Mouse (Mus musculus) megakaryocyte, embryonic 14.5 days (primary cell): ENCODE results near the gene Arpc5l. TPM values are rescaled to one million over a fixed set of nuclear protein-coding genes. Genes with fewer than 3 reads are reported as not detected.
"Not testable (repeated sequence)": the region's sequence is repeated elsewhere in the genome, so short reads cannot be mapped to it uniquely, and the experiment has no call there.

Experiments
- H3K27me3 ChIP-seq: replicated peaks from 2 replicates; pipeline ENCODE3; 2012; ENCODE audit warnings: inconsistent platforms
- H3K36me3 ChIP-seq: replicated peaks from 2 replicates; pipeline ENCODE3; 2012; ENCODE audit warnings: low read length, inconsistent platforms, mixed read lengths
- H3K4me1 ChIP-seq: 2 replicates; pipeline ENCODE4 v1.6.1; 2012; ENCODE audit warnings: inconsistent platforms
- H3K4me3 ChIP-seq: replicated peaks from 2 replicates; pipeline ENCODE3; 2012; ENCODE audit warnings: moderate library complexity, mild to moderate bottlenecking, inconsistent platforms
- H3K9me3 ChIP-seq: 2 replicates; pipeline ENCODE4 v1.6.1; 2012; ENCODE audit warnings: inconsistent platforms
- FLI1 ChIP-seq: IDR thresholded peaks from 2 replicates; pipeline ENCODE4 v1.6.1; 2012; ENCODE audit warnings: low read length, inconsistent platforms, mixed read lengths
- GATA1 ChIP-seq: IDR thresholded peaks from 3 replicates; pipeline ENCODE4 v1.6.1; 2012; ENCODE audit warnings: mixed read lengths, low read length, inconsistent platforms, borderline replicate concordance
- polyA plus RNA-seq: library from polyadenylated mRNA; stranded (reverse); fragments of >175 nt; gene quantifications from 2 replicates; pipeline ENCODE4 v1.2.3, GENCODE M21; 2012; ENCODE audit warnings: low replicate concordance; ENCODE audit not compliant: insufficient read depth

Arpc5l gene
- polyA plus RNA-seq, 1 experiment, result 83.7 TPM

GRCm38 (mm10) chr2:39006149-39006730, 1.1 kb downstream of the Arpc5l start:
- TF ChIP-seq GATA1 (no peak), FLI1 (no peak)

DNA sequence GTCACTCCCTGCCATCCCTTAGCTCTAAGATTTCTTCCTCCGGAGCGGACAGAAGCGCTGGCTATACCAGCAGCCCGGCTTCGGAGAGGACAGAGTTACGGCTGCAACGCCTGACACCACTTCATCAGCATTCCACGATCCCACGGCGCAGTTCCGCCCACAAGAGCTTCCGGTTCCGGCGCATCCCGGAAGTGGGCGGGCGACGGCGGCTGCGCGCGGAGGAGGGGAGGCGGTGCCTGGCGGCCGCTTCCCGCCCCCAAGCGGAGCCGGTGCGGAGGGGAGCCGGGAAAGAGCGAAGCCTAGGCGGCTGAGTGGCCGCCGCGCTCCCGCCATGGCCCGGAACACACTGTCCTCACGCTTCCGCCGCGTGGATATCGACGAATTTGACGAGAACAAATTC, 2.7 kb downstream of the Arpc5l start:
- H3K36me3 ChIP-seq, result peaks cover 39% of the 10 kb centered on the region
- no peak for TF ChIP-seq GATA1
- peak; percentile 99 for TF ChIP-seq FLI1
- H3K27me3 ChIP-seq, result no peaks in the 10 kb centered on the region
- H3K4me3 ChIP-seq, result peak overlapping the region; percentile 97
- H3K4me1 ChIP-seq, result peaks cover 77% of the 10 kb centered on the region
- H3K9me3 ChIP-seq, result no peaks in the 10 kb centered on the region

More at GRCm38 (mm10) chr2:39006149-39006730, 1.1 kb downstream of the Arpc5l start:
- peak overlapping the region; percentile 93 for H3K4me3 ChIP-seq
- H3K4me1 ChIP-seq, result peaks cover 73% of the 10 kb centered on the region
- H3K36me3 ChIP-seq, result peaks cover 39% of the 10 kb centered on the region
- no peaks in the 10 kb centered on the region for H3K27me3 ChIP-seq
- H3K9me3 ChIP-seq, result no peaks in the 10 kb centered on the region

DNA sequence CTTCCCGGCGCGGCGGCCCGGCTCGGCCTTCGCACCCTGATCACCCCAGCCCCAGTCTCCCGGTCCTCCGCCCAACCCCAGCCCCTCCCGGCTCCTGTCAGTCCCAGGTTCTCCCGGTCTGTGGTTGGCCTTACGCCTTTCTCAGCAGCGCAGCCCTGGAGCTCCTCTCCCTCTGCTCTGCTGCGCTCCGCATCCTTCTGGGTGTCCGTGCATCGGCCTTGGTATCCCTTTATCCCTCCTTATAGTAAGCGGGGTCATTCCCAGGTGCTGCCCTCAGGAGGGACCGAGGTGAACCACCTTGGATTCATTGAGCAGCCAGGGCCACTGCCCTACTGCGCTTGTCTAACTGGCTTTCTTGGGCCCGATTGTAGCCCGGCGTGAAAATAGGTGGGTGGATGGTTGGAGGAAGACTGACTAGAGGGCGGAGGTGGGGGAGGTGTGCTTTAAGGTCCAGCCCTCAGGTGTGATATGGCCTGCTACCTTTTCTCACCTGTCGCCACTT, 3.3 kb downstream of the Arpc5l start:
- Histone ChIP-seq H3K4me3 (peak overlapping the region; percentile 97), H3K9me3 (no peaks in the 10 kb centered on the region), H3K36me3 (peaks cover 39% of the 10 kb centered on the region), H3K27me3 (no peaks in the 10 kb centered on the region), H3K4me1 (peaks cover 76% of the 10 kb centered on the region)
- TF ChIP-seq GATA1 (no peak), FLI1 (no peak)

- H3K36me3 ChIP-seq, result peaks cover 39% of the 10 kb centered on the region
- H3K27me3 ChIP-seq, result no peaks in the 10 kb centered on the region
- peak overlapping the region; percentile 97 for H3K4me3 ChIP-seq
- H3K9me3 ChIP-seq, result no peaks in the 10 kb centered on the region
- TF ChIP-seq GATA1 (no peak), FLI1 (no peak)
- peaks cover 70% of the 10 kb centered on the region for H3K4me1 ChIP-seq
These were observed 3.8 kb downstream of the Arpc5l start for GRCm38 (mm10) chr2:39008954-39009365.

- not testable (repeated sequence) for H3K4me3 ChIP-seq, H3K27me3 ChIP-seq, H3K9me3 ChIP-seq
- H3K4me1 ChIP-seq, result peaks cover 65% of the 10 kb centered on the region
- H3K36me3 ChIP-seq, result peaks cover 50% of the 10 kb centered on the region
These were observed 5.0 kb downstream of the Arpc5l start for GRCm38 (mm10) chr2:39010144-39010543.

DNA sequence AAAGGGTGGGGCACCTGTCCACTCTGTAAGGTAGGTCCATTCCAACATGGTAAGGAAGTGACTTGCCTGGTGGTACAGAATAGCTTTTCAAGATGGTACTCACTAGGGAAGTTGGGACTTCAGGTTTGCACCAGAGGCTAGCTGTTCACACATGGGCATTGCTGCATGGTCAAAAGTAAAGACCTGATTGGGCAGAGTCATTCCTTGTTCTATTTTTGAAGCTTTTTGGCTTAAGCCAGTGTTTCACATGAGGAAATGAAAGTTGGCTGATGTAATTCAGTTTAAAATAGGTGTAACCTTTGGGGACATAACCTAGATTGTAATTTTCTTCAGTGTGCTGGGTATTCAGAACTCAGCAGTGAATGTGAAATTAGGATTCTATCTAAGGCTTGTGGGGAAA, 6.1 kb downstream of the Arpc5l start:
- Histone ChIP-seq H3K36me3 (peaks cover 61% of the 10 kb centered on the region), H3K4me1 (peaks cover 58% of the 10 kb centered on the region), H3K27me3 (no peaks in the 10 kb centered on the region), H3K9me3 (no peaks in the 10 kb centered on the region), H3K4me3 (no peak overlapping the region)
- no peak for TF ChIP-seq GATA1
- TF ChIP-seq FLI1, result no peak

GRCm38 (mm10) chr2:39011971-39012370, 6.8 kb downstream of the Arpc5l start:
- no peaks in the 10 kb centered on the region for H3K9me3 ChIP-seq
- TF ChIP-seq GATA1, result no peak
- no peak for TF ChIP-seq FLI1
- H3K27me3 ChIP-seq, result no peaks in the 10 kb centered on the region
- H3K4me1 ChIP-seq, result peaks cover 51% of the 10 kb centered on the region
- no peak overlapping the region for H3K4me3 ChIP-seq
- peaks cover 68% of the 10 kb centered on the region for H3K36me3 ChIP-seq

- H3K4me1 ChIP-seq, result peaks cover 48% of the 10 kb centered on the region
- H3K9me3 ChIP-seq, result no peaks in the 10 kb centered on the region
- no peaks in the 10 kb centered on the region for H3K27me3 ChIP-seq
- H3K36me3 ChIP-seq, result peaks cover 77% of the 10 kb centered on the region
- no peak for TF ChIP-seq GATA1
- TF ChIP-seq FLI1, result no peak
- peak overlapping the region; percentile 9 for H3K4me3 ChIP-seq
These were observed 7.7 kb downstream of the Arpc5l start for GRCm38 (mm10) chr2:39012768-39013279.

DNA sequence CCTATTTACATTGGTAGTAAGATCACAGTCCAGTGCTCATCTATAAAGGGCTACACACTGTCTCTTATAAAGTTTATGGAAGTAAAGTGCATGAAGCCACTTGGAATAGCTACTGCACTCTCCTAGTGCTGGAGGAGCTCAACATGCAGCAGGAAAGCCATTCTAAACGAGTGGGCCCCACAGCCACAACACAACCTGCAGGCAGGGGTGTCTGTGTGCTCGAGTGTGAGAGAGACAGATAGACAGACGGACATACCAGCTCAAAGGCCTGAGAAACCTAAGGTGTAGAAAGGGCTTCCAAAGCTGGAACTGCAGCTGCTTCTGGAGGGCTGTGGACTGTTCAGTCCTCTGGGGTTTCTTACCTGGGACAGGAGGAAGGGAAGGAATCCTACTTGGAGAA, 11.4 kb downstream of the Arpc5l start:
- Histone ChIP-seq H3K9me3 (no peaks in the 10 kb centered on the region), H3K27me3 (no peaks in the 10 kb centered on the region), H3K4me3 (no peak overlapping the region), H3K4me1 (peaks cover 16% of the 10 kb centered on the region), H3K36me3 (peaks cover 96% of the 10 kb centered on the region)
- TF ChIP-seq GATA1, result no peak
- TF ChIP-seq FLI1, result no peak

DNA sequence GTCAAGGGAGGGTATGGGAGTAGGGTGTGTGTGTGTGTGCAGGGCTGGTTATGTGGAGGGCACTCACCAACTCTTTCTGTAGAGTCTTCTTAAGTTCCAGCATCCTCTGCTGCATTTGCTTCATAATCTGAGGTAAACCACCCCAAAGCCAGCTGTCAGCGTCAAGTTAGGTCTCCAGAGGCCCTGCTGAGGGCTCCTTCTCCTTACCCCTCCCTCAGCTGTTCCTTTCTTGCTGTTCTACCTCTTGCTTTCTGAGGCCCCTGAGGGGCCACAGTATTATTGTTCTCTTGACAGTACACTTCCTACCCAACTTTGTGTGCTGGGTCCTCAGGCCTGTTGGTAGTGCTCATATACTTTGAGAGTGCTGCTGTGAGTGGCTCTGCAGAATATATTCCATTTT, 14.9 kb downstream of the Arpc5l start:
- H3K4me3 ChIP-seq, result no peak overlapping the region
- H3K9me3 ChIP-seq, result no peaks in the 10 kb centered on the region
- no peaks in the 10 kb centered on the region for H3K4me1 ChIP-seq
- TF ChIP-seq FLI1, result no peak
- TF ChIP-seq GATA1, result no peak
- H3K27me3 ChIP-seq, result no peaks in the 10 kb centered on the region
- H3K36me3 ChIP-seq, result peaks cover 93% of the 10 kb centered on the region

- H3K4me3 ChIP-seq, result no peak overlapping the region
- H3K27me3 ChIP-seq, result no peaks in the 10 kb centered on the region
- TF ChIP-seq GATA1, result no peak
- TF ChIP-seq FLI1, result no peak
- peaks cover 38% of the 10 kb centered on the region for H3K4me1 ChIP-seq
- H3K36me3 ChIP-seq, result peaks cover 82% of the 10 kb centered on the region
- H3K9me3 ChIP-seq, result no peaks in the 10 kb centered on the region
These were observed 26.5 kb downstream of the Arpc5l start for GRCm38 (mm10) chr2:39031611-39032010.
